Mouse (Mus musculus) hindbrain, embryonic 13.5 days (tissue): ENCODE results near the gene Atxn3. TPM values are rescaled to one million over a fixed set of nuclear protein-coding genes. Genes with fewer than 3 reads are reported as not detected.

Experiments used
- polyA plus RNA-seq: library from polyadenylated mRNA; unstranded; fragments of >200 nt; fragmentation: Nextera tagmentation; extraction: Ambion mirVana; gene quantifications from 2 replicates; pipeline ENCODE4 v1.2.1, GENCODE M21; 2015

Atxn3 gene
- polyA plus RNA-seq, 1 experiment from 2014 or later, result 13.7 TPM

Other genes with a start within 250 kb of the Atxn3 start
- 0.40 and 0.54 TPM in 2 replicates for gene Tc2n, start 239.7 kb downstream of the Atxn3 start, polyA plus RNA-seq
- 5.6 and 7.6 TPM in 2 replicates for gene Fbln5, start 139.2 kb downstream of the Atxn3 start, polyA plus RNA-seq
- 25.3 and 27.2 TPM in 2 replicates for gene Trip11, start 45.0 kb downstream of the Atxn3 start, polyA plus RNA-seq
- gene Cpsf2, start 17.7 kb upstream of the Atxn3 start, polyA plus RNA-seq, result 33.8 and 34.6 TPM in 2 replicates
- 1.7 and 1.9 TPM in 2 replicates for gene Slc24a4, start 170.5 kb upstream of the Atxn3 start, polyA plus RNA-seq